Comparison of ENCODE assay signal across 8 mouse cellular contexts in the genomic region with DNA sequence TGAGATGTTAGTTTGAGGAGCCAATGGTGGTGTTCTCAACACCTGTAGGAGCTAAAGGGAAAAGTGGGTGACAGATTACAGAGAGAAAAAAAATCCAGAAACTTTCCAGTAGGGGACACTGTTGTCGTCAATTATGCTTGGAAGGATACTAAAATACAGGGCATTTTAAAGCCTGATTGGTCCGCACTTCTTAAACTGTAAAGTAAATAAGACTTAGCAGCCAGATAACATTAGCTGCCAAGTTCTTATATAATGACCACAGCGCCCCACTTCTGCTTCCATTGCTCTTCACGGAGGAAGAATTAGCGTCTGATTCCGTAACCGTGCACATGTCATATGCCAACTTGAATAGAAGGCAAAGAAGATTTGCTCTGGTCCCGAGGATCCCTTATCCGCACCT. TPM values are rescaled to one million over a fixed set of nuclear protein-coding genes. Genes with fewer than 3 reads are reported as not detected.
DNase-seq lines count a peak whose midpoint lies in the region; ATAC-seq and TF ChIP-seq lines count a peak whose summit lies in the region.

No protein-coding gene starts in this region.

- no peak for TF ChIP-seq CTCF in brain, embryonic 14.5 days (IDR thresholded peaks at IDR 0.05; ENCODE audit: borderline replicate concordance, extremely low read depth, insufficient read depth, insufficient read length)

- peaks cover 44% of the 10 kb centered on the region for H3K27me3 ChIP-seq in heart, embryonic 13.5 days (replicated peaks)

- H3K9ac ChIP-seq in heart, embryonic 13.5 days, result no peak overlapping the region

- TF ChIP-seq POLR2A in brain, embryonic 14.5 days (IDR thresholded peaks at IDR 0.05; ENCODE audit: borderline replicate concordance, extremely low read depth, insufficient read depth, insufficient read length, poor library complexity, severe bottlenecking), result no peak

- no peaks in the 10 kb centered on the region for H3K9me3 ChIP-seq in heart, embryonic 13.5 days

- H3K4me1 ChIP-seq in heart, embryonic 13.5 days, result peaks cover 44% of the 10 kb centered on the region

- no peak overlapping the region for H3K27ac ChIP-seq in heart, embryonic 13.5 days (replicated peaks)

- WGBS in heart, embryonic 13.5 days, result 18% methylated on average over 9 of the region's 9 CpGs
- WGBS in large intestine, adult 2 months, result 1% methylated on average over 9 of the region's 9 CpGs

- peak overlapping the region; percentile 57 for H3K4me3 ChIP-seq in heart, embryonic 13.5 days

- no peaks in the 10 kb centered on the region for H3K36me3 ChIP-seq in heart, embryonic 13.5 days

- DNase-seq in 416B (ENCODE audit: low read depth), result peak; percentile 71
- DNase-seq in brain, embryonic 14.5 days (ENCODE audit: low read depth), result peak; percentile 55
- peak; percentile 57 for DNase-seq in large intestine, adult 2 months (ENCODE audit: low read depth, low spot score)
- DNase-seq in layer of hippocampus, adult 9-11 months, result no peak
- DNase-seq in Muller cell, postnatal 12 days (ENCODE audit: inconsistent ontology term), result no peak

- ATAC-seq in heart, embryonic 13.5 days (ENCODE audit: extremely low read depth, insufficient number of reproducible peaks, low FRiP score, low TSS enrichment), result no peak
- ATAC-seq in megakaryocyte-erythroid progenitor cell, adult 5-6 weeks (replicated peaks; ENCODE audit: low FRiP score, low TSS enrichment, poor library complexity, severe bottlenecking), result peak; percentile 38
- ATAC-seq in erythroid progenitor cell, adult 5-6 weeks (replicated peaks; ENCODE audit: low FRiP score, poor library complexity, severe bottlenecking), result no peak

- H3K4me2 ChIP-seq in heart, embryonic 13.5 days, result peak overlapping the region; percentile 91

RNA-seq across cellular contexts. Expression of a gene that starts 0.7 kb away (rescaled TPM):
- polyA plus RNA-seq in brain, embryonic 14.5 days (2012; rRNA removed), result 0.58 and 0.62 TPM in 2 replicates
- 1.1 and 1.6 TPM in 2 replicates for polyA plus RNA-seq in heart, embryonic 13.5 days (2015; fragmentation: Nextera tagmentation; extraction: Ambion mirVana)
- polyA plus RNA-seq in large intestine, adult 2 months (2012; rRNA removed), result 0.95 and 1.9 TPM in 2 replicates
- 12.5 and 19.1 TPM in 2 replicates for total RNA-seq in megakaryocyte-erythroid progenitor cell, adult 5-6 weeks (2014; fragmentation: Nextera tagmentation)
- total RNA-seq in megakaryocyte-erythroid progenitor cell, adult 5-6 weeks (2017), result 12.7 and 14.1 TPM in 2 replicates
- 0.36 TPM in 1 of 2 replicates, not detected in the other for total RNA-seq in erythroid progenitor cell, adult 5-6 weeks (2015; ENCODE audit: low replicate concordance)
- total RNA-seq in erythroid progenitor cell, adult 5-6 weeks (2017; ENCODE audit: low replicate concordance), result 0.51 TPM in 1 of 2 replicates, not detected in the other

Comparison
In these comparisons a context has a peak if more than half of its experiments do, and no peak if none do; other contexts are left out.
1. DNase-seq: peak in 416B (single experiment), brain, embryonic 14.5 days (single experiment) and large intestine, adult 2 months (single experiment); none in layer of hippocampus, adult 9-11 months (single experiment) and Muller cell, postnatal 12 days (single experiment).